Mouse (Mus musculus) cerebellum, adult 9-11 months (tissue): ENCODE data around the gene Cnga2.
A peak's percentile ranks its signal among the peaks of the same experiment; 100 is the strongest.
"Not testable (repeated sequence)": the region's sequence is repeated elsewhere in the genome, so short reads cannot be mapped to it uniquely, and the experiment has no call there.

Source experiments
- DNase-seq: peaks from one replicate; pipeline ENCODE4 v3.0.0; 2022

Cnga2 gene

DNA sequence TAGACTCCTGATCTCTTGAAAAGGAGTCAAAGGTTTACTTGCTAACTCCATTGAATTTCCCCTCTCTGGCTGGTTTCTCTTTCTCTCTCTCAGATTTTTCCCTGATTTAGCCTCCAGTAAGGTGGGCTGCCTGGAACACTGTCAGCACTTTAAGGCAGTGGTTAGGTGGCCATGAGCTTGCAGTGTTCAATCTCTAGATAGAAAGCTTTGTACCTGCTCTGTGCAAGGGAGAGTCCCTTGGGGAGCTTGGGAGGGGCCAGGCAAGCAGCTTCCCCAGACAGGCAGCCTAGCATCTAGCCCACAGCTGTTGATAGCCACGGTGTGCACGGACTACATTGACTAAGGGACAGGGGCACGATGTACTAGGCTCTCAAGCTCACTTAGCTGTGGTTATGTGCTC lies at the start of gene Cnga2:
Cnga2 (plus strand) TSS at position 301 of the 400 bp plus-strand sequence.
- DNase-seq = no peak

DNA sequence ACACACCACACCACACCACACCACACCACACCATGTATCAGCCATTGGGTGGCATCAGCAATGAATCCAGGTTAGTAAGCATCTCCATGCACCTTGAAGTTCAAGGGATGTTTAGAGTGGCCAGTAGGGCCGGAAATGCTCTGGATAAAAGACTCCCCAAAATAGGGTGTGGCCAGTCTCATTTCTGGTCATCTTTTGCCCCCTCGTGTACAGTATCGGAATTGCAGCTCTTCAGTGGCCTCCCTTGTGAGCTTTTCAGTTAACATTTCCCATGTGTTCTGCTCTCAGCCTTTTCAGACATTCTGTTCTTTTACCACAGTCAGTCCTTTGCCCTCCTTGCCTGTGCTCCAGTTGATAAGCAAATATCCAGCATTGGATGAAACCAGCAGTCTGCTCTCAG lies 45.0 kb upstream of the Cnga2 start:
- peak; percentile 3 for DNase-seq

DNA sequence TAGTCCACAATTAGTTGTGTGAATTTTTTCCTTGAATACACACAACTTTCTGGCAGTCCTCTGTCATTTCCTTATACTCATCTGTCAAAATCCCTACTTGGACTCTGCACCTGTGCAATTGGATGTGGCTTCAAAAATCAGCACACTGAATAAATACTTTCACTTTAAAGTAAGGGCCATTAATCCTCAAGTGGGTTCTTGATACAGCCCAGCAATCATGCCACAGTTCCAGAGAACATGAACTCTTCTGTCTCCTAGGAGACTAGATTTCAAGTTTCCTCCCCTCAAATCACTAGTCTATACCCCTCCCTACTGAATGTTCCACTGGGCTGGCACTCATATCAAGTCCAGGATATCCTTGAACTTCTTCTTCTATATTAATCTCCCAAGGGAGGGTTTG lies 33.3 kb upstream of the Cnga2 start:
- DNase-seq = no peak

DNA sequence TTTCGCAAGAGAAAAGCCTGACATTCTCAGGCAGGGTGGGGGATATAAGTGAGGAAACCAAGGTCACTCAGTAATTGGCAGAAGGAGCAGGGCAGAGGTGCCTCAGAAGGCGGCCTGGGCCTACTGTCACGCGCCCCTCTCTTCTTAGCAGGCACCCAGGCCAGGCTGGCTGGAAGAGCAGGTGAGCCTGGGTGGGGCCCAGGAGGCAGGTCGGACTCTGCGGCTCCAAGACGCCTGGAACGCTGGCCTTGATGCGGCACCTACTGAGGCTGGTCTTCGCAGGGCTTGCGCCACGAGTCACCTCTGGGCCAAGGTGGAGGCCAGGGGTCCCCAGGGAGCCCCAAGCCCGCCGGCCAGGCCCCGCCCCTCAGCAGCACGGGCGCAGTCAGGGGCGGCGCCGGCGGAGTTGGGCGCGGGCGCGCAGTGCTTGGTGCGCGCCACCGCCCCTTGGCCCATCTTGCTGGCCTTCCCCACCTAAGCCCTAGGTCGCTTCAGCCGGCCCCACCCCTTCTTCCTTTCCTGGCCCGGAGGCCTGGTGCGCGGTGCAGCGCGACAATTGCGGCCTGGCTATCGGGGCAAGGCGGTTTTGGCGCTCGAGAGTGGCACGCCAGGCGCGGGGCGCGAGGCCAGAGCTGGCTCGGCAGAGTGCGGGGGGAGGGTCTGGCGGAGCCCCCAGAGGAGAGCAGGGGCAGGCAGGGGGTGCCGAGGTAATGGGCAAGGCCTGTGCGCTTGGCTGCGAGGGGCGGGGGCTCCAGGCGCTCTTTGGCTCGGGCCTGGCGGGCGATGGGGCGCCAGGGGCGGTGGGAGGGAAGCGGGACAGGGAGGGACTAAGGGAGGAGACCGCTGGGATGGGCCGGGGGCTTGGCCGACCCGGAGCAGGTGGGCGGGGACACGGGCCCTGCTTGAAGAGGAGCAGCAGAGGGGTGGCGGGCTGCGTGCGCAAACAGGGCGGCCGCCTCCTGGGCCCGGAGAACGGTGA lies 29.3 kb upstream of the Cnga2 start, which contains the start of gene Prrg3:
Prrg3 (plus strand) TSS at position 552 of the 979 bp plus-strand sequence.
- DNase-seq = peak; percentile 43

DNA sequence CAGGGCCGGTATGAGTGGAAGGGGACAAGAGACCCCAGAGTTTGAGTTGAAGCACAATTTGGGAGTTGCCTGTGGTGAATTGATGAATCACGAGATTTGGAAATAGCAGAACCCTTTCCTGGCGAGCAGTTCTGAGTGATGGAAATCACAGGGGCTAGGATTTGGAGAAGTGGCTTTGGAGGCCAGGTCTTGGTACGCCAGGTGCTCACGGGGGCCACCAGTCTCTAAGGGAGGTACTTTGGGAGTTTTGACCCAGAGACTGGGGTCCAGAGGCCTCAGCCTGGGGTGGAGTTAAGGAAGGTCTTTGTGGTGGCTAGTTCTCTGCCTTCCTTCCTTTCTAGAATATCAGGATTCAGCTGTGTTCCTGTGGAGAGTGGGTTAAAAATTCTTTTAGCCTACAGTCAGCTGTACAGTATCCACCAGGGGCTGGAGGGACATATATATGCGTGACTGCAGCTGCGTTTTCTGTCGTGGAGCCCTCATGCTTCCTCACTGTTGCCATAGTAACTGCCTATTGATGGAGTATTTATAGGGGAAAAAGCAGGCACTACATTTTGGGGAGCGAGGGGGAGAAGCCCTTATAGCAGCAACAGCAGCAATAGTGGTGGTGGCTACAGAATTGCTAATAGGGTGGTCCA lies 28.3 kb upstream of the Cnga2 start:
- no peak for DNase-seq

DNA sequence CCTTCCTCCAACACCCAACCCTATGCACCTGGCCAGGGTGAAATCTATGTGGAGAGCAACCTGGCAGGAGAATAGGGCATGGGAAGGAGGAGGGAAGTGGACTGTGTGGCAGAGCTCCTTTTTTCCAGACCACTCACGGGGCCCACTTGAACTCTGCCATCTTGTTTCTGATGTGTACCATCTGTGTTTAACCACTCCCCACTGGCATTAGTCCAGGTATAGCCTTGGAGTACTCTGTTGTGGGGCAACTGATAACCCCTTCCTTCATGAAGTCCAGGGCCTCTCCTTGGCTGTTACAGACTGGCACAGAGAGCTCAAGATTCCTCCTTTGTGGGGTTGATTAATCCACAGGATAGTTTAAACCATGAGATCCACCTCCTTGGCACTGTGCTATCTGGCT lies 23.4 kb upstream of the Cnga2 start:
- DNase-seq = no peak

DNA sequence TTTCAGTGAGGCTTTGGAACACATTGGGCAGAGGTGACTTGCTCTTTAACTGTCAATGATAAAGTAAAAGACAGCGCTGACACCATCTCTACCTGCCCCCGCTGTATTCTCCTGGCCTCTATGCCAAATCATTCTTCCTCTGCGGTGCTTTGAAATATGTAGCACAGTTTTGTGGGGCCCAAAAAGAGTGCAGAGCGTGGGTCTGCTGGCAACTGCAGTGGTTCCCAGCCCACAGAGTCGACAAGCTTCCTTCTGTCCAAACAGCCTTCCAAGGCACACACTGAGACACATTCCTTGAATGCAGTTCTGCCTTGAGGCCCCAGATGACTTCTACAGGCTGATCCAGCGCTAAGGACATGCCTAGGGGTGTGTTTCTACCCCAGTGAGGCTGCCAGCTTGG lies 22.8 kb upstream of the Cnga2 start:
- no peak for DNase-seq

DNA sequence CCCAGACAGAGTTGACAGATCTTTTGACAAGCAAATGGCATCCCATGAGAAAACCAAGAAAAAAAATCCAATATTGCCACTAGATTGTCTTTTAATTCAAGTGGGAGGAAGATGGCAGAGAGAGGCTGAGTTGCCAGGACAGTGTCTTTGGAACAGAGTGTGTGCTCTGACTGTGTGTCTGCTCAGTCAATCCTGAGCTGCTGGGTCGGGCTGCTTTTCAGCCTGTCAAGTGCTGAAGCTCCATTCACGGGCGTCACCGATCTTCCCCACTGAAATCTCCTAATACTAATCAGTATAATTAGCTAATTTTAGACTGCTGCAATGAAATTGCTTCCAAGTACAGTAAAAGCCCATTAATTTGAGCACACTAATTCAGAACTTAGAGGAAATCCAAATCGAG lies 20.3 kb upstream of the Cnga2 start:
- DNase-seq = no peak

DNA sequence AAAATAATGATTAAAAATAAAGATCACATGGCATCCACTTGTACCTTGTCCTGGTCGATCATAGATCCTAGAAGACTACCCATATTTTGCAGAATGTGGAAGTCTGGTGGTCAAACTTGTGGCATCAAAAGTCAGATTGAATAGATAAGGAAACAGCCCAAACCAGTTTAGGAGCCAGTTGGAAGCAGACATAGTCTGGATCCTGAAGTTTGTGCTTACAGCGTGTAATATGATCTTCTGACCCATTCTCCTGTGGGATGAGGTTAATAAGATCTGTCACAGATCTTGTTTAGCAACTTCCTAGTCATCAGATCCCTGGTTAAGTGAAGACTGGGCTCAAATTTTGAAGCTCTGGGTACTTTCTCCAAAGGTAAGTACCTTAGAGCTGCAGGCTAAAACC lies 19.0 kb upstream of the Cnga2 start, which contains the start of gene Fate1:
Fate1 (plus strand) TSS at position 301 of the 400 bp plus-strand sequence.
- DNase-seq = no peak

DNA sequence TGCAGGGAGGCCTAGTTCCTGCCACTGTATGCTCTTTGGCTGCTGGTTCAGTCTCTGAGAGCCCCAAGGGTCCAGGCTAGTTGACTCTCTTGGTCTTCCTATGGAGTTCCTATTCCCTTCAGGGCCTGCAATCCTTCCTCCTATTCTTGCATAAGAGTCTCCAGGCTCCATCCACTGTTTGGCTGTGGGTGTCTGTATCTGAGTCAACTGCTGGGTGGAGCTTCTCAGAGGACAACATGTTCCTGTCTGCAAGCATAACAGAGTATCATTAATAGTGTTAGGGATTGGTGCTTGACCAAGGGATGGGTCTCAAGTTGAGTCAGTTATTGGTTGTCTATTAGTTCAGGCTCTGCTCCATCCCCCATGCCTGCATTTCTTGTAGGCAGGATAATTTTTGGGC lies 14.0 kb upstream of the Cnga2 start:
- not testable (repeated sequence) for DNase-seq

DNA sequence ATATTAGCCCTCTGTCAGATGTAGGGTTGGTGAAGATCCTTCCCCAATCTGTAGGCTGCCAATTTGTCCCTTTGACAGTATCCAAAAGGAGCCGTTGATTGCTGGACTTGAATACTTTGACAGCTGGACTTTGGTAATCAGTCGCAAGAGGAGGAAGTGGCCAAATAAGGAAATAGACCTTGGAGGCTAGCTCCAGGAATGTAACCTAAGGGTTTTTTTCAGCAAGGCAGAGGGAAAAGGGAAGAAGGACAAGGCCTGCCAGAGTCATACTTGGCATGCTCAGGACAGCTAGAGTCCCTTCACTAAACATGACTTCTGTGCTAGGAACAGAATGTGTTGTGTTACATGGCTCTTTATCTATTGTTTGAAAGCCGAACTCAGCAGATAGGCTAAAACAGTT lies 11.2 kb upstream of the Cnga2 start:
- DNase-seq = no peak

DNA sequence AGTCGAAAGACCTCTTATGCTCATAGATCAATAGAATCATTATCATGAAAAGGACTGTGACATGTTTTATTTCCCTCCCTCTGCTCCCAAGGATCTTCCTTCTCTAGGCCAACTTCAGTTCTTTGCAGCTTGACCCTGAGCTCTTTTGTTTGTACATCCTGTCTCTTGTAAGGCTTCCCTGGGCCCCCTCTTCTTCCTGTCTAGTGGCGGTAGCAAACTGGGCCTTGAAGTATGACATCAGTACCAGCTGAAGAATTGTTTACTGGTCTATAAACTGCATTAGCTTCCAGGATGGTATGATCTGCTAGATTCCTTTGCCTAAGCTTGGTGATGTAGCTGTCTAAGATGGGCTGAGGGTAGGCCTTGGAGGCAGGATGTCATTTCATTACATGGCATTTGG lies 10.3 kb upstream of the Cnga2 start:
- no peak for DNase-seq

DNA sequence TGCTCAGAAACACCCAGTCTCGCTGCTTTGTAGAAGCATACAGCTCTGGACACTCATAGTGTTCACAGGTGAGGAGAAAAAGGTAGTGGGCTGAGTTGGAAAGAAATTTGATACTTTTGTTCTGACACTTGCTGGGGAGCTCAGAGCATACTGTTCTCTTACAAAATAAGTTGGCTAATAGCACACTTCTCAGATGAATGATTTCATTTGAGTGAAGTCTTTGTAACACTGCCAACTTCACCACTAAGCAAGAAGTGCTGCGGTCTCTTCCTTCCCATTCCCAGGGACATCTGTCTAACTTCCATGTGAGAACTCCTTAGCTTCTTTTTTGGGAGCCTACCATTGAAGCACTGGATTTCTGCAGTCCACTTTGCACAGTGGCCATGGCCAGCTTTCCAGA lies 8.4 kb upstream of the Cnga2 start:
- no peak for DNase-seq

DNA sequence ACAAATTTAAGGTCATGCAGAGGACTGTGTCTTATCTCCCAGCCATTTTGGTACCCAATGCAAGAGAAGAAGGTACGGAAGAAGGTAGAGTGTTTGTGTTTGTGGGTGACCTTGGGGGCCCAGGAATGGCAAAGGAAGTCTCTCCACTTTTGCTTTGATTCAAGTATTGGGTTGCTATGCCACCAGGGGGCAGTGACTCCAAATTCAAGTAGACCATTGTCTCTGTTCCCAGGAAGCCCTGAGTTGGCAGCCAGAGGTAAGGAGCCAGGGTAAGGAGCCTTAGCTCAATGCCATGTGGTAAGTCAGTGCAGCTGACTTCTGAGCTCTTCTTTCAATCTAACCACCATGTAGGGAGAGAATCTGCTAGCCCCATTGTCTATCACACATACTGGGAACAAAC lies 7.9 kb upstream of the Cnga2 start:
- no peak for DNase-seq

DNA sequence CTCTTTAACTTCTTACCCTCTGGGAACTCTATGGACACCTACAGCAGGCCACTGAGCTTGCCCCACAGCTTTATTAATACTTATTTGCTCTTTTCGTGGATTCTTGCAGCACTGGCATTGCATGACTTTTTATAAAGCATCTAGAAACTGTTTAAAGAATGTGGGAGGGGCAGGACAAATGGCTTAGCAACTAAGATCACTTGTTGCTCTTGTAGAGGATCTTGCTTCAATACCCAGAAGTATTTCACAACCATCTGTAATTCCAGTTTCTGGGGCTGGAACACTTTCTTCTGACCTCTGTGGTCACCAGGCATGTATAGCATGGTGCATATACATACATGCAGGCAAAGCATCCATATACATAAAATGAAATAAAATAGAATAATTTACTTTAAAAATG lies 4.3 kb downstream of the Cnga2 start:
- DNase-seq = no peak

DNA sequence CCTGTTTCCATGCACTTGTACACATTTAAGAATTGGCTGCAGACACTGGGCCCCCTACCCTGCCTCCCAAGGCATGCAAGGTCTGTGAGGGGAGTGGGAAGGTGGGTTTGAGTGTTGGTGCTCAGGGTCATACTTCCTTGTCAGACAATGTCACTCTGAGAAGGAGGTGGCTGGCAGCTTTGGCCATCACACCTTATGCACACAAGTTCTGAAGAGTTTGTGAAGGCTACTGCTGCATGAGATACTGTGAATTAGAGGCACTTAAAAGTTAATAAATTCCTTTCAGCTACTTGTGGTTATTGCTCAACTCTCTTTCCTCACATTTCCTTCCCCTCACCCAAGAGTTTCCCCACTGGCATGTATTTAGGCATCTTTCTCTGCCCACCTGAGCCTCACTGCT lies 18.3 kb downstream of the Cnga2 start:
- DNase-seq = no peak

DNA sequence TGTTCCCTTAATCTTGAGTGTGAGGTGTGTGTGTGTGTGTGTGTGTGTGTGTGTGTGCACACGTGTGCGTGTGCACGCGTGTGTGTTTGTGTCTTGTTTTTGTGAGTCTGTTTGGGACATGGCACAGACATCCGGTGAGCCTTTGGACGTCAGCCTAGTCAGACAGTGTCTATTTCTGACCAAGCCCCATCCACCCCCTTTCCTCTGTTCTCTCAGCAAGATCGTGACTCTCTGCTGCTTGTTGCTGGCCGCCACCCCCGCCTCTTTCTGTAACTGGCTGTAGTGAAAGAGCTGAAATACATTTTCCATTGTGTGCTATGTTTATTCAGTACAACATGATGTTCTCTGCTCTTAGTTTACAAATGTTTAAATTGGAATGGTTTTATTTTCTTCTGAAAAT lies 20.6 kb downstream of the Cnga2 start:
- DNase-seq = peak; percentile 3

DNA sequence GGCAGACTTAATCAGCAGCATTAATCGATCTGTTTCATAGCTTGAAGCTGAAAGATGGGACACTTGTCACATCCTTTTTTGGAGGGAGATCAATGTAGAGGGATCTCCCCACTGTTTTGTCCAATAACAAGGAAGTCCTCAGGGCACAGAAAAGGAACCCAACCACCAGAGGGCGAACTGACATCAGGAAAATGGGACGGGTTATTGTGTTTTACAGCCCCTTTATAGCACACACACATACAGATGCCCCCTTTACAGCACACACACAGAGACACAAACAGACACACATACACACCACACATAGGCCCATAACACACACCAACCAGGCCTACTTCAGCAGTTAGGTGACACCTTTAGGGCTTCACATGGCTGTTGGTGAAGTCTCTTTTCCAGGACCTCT lies 21.2 kb downstream of the Cnga2 start:
- DNase-seq = no peak

DNA sequence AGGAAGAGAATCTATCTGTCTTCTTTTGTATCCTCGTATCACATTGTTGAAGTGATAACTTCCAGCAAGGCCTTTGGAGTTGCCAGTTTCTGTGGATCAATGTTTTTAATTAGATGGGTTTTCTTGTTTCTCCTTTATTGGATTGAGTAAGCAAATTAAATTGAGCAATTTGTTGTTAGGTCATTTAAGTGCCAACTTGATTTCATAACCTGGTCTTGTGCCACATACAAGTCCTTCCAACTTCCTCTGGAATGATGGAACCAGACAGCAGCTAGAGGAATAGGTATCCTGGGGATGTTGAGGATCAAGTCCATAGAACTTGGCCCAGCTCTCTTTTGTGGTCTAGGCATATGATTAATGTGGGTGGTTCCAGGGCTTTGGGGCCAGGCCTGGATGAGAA lies 30.6 kb downstream of the Cnga2 start:
- no peak for DNase-seq

DNA sequence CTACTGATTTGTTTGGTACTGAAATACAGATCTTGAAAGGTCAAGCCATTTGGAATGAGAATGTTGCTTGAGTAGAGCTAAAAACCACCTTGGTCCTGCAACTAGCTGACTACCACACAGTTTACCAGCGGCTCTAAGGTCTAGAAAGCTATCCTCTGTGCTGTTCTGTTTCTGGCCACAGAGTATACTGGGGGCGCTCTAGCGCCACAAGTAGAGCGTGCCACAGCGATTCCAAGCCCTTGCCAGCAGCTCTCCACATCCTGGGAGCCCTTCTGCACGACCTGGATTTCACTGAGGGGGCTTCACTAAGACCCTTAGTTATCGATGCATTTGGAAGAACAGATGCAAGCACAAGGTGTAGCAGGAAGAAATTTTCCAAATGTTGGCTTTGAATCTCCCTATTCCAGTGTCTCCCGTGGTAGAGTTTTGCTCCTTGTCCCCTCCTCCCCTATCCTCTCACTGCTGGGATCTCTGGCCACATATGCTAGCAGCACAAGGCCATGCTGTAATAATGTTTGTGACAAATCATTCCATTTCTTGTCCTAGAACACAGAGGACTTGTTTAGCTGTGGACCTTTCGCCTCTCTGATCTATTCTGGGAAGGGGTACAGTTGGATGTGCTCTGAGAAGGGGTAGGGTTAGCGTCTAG lies 31.2 kb downstream of the Cnga2 start:
- DNase-seq = no peak

DNA sequence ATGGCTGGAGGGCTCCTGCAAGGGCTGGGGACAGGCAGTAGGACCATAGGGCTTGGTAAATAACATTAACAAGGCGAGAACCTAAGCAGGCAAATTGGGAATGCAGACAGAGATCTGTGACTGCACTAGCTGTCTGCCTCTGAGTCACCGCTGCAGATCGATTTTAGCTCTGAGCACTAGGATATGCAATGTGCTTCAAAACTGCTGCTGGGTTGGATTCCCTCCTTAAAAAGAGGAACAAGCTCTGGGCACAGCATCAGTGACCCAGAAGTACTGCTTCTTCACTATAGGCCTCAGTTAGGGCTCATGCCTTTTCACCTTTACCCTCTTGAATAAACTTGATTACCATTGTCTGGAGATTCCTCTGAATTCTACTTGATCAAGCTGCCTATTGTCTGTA lies 31.9 kb downstream of the Cnga2 start:
- DNase-seq = no peak

DNA sequence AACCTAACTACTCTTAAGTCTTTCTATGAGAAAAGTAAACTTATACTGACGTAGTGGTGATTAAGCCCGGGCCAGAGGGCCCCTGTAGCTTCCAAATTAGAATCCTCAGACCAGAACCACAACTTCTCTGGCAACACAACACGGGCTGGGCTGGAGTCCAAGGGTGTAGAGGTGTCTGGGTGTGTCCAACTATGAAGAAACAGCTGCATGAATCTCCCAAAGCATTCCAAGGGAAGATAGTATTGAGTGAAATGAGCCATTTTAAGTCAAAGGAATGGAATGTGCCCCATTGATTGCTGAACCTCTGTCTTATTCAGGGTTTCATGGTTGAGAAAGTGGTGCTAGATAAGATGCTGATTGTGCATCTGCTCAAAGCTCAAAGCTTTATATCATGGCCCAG lies 52.4 kb downstream of the Cnga2 start:
- DNase-seq = no peak

DNA sequence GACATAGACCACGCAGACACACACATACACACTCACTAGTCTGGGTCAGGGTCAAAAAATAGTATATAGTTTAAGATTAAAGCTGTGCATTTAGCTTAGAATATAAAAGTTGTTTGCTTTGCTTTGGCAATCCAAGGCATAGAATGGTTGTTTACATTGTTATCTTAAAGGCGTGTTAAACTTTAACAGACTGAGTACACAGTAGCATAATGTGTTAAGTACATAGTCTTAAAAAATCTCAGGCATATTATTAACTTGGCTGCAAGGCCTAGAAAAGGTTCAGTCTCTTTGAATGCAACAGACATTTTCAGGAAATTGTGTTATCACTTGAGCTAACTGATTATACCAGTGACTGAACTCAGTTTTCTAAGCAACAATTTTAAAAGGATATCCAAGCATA lies 56.3 kb downstream of the Cnga2 start:
- no peak for DNase-seq
